Mouse (Mus musculus) intestine, embryonic 16.5 days (tissue): ENCODE data around the gene Scgb1b29. TPM values are rescaled to one million over a fixed set of nuclear protein-coding genes. Genes with fewer than 3 reads are reported as not detected.
"Not testable (repeated sequence)": the region's sequence is repeated elsewhere in the genome, so short reads cannot be mapped to it uniquely, and the experiment has no call there.

ENCODE experiments used
- ATAC-seq: fragments of 200-750 bp; cut with Nextera tagmentation; 2 replicates; pipeline ENCODE4 v1.8.0; 2017; ENCODE audit warnings: moderate TSS enrichment, moderate library complexity
- H3K27ac ChIP-seq: fragments of 300-500 bp; sonication (generic); 2 replicates; pipeline ENCODE4 v1.5.1; 2014; ENCODE audit warnings: mild to moderate bottlenecking, low read length
- H3K27me3 ChIP-seq: fragments of 300-500 bp; sonication (generic); replicated peaks from 2 replicates; pipeline ENCODE4 v1.6.1; 2014; ENCODE audit warnings: low read length, control low read depth, mixed read lengths; ENCODE audit not compliant: control insufficient read depth, insufficient read depth
- H3K36me3 ChIP-seq: fragments of 300-500 bp; sonication (generic); 2 replicates; pipeline ENCODE4 v1.6.1; 2014; ENCODE audit warnings: low read length, control low read depth; ENCODE audit not compliant: control insufficient read depth, insufficient read depth
- H3K4me1 ChIP-seq: fragments of 300-500 bp; sonication (generic); 2 replicates; pipeline ENCODE4 v1.6.1; 2014; ENCODE audit warnings: low read length, control low read depth, mixed read lengths; ENCODE audit not compliant: control insufficient read depth, insufficient read depth
- H3K4me2 ChIP-seq: fragments of 300-500 bp; sonication (generic); 2 replicates; pipeline ENCODE4 v1.6.1; 2014; ENCODE audit warnings: low read depth, low read length, control low read depth
- H3K4me3 ChIP-seq: fragments of 300-500 bp; sonication (generic); 2 replicates; pipeline ENCODE4 v1.5.1; 2014; ENCODE audit warnings: mild to moderate bottlenecking, low read length
- H3K9ac ChIP-seq: fragments of 300-500 bp; sonication (generic); 2 replicates; pipeline ENCODE4 v1.6.1; 2014; ENCODE audit warnings: low read depth, low read length
- H3K9me3 ChIP-seq: fragments of 300-500 bp; sonication (generic); 2 replicates; pipeline ENCODE4 v1.6.1; 2016; ENCODE audit warnings: low read length, control low read depth; ENCODE audit not compliant: control insufficient read depth
- WGBS: fragments of 180-500 bp; shearing (Covaris S2); extraction: QIAGEN DNeasy Blood & Tissue Kit; methylation state at CpG from one replicate; pipeline ENCODE4 v1.1.7; 2014; 5-methylcytosine and 5-hydroxymethylcytosine counted together
- polyA plus RNA-seq: library from polyadenylated mRNA; unstranded; fragments of >200 nt; fragmentation: Nextera tagmentation; extraction: Ambion mirVana; gene quantifications from 2 replicates; pipeline ENCODE4 v1.2.1, GENCODE M21; 2015

Gene Scgb1b29
- not detected in 2 replicates for polyA plus RNA-seq

GRCm38 (mm10) chr7:32441241-32441640 is at the start of gene Scgb1b29:
TSS of gene Scgb1b29 (plus strand) at chr7:32441541.
- not testable (repeated sequence) for H3K9me3 ChIP-seq, H3K36me3 ChIP-seq, H3K4me1 ChIP-seq, H3K4me2 ChIP-seq, H3K9ac ChIP-seq, ATAC-seq, H3K27me3 ChIP-seq, H3K27ac ChIP-seq, H3K4me3 ChIP-seq
- 84% methylated on average over 4 of the region's 5 CpGs for WGBS

GRCm38 (mm10) chr7:32428636-32429035 is 12.7 kb upstream of the Scgb1b29 start:
- 88% methylated on average over 10 of the region's 11 CpGs for WGBS
- H3K4me2 ChIP-seq, H3K36me3 ChIP-seq, ATAC-seq, H3K27me3 ChIP-seq, H3K4me3 ChIP-seq, H3K9ac ChIP-seq, H3K27ac ChIP-seq, H3K4me1 ChIP-seq, H3K9me3 ChIP-seq: not testable (repeated sequence)

Other genes starting within 250 kb of the Scgb1b29 start
- gene Scgb2b11, start 230.4 kb upstream of the Scgb1b29 start, polyA plus RNA-seq, result not detected in 2 replicates
- not detected in 2 replicates for gene Scgb1b11, start 218.7 kb upstream of the Scgb1b29 start, polyA plus RNA-seq
- gene Scgb2b12, start 114.3 kb upstream of the Scgb1b29 start, polyA plus RNA-seq, result not detected in 2 replicates
- gene Scgb1b12, start 107.4 kb upstream of the Scgb1b29 start, polyA plus RNA-seq, result not detected in 2 replicates